Mouse (Mus musculus): Measurements from ENCODE around the gene Ubap1. TPM values are rescaled to one million over a fixed set of nuclear protein-coding genes. Genes with fewer than 3 reads are reported as not detected.

The Ubap1 gene
- polyA plus RNA-seq, 2 experiments, result 16.9 to 21.4 TPM

DNA sequence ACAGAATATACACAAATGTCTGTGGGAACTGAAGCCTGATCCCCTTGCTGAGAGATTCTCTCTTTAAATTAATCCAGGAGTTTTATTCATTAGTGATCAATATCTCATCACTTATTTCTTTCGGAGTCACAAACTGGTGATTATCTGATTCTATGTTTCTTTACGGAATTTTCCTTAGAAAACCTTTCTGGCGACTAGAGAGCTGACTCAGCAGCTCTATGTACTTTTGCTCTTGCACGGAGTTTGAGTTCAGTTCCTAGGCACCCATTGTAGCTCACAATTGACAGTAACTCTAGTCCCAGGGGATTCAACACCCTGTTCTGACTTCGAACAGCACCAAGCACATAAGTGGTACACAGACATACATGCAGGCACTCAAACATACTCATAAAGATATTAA is 90.1 kb downstream of the Ubap1 start:
- H3K4me3 ChIP-seq (ENCODE audit: insufficient read depth in 1 of 2, low read depth in 2 of 2, low read length in 2 of 2), result no peak overlapping the region
- no peak overlapping the region for H3K4me2 ChIP-seq (ENCODE audit: low read depth)
- ATAC-seq (ENCODE audit: insufficient read depth) (no peak), DNase-seq (ENCODE audit: low read depth in 3 of 3, low spot score in 3 of 3) (no peak)
- H3K27ac ChIP-seq, result no peak overlapping the region
- no peaks in the 10 kb centered on the region; the same call in 1 of the 2 replicates for H3K36me3 ChIP-seq (replicated peaks; ENCODE audit: control insufficient read depth, insufficient read depth, low read depth)
- no peak overlapping the region for H3K9ac ChIP-seq (replicated peaks)
- H3K4me1 ChIP-seq (replicated peaks; ENCODE audit: control insufficient read depth in 2 of 2, insufficient read depth in 2 of 2, low read length in 1 of 2), result no peaks in the 10 kb centered on the region; a peak in 1 of 4 replicates
- TF ChIP-seq CTCF (IDR thresholded peaks at IDR 0.05; ENCODE audit: low read depth), result no peak
- TF ChIP-seq EP300 (IDR thresholded peaks at IDR 0.05; ENCODE audit: low read depth), result no peak
- H3K9me3 ChIP-seq (ENCODE audit: control insufficient read depth, low read length), result no peaks in the 10 kb centered on the region
- H3K27me3 ChIP-seq (ENCODE audit: control insufficient read depth, insufficient read depth, low read length), result no peaks in the 10 kb centered on the region
- WGBS (ENCODE audit: insufficient replicate concordance), result 84% methylated on average over 5 of the region's 5 CpGs

Other genes with a start within 250 kb of the Ubap1 start
- 9.4 and 9.5 TPM in 2 replicates for gene Nol6, start 224.5 kb upstream of the Ubap1 start, polyA plus RNA-seq (2012; rRNA removed)
- 8.5 and 10.2 TPM in 2 replicates for gene Nol6, start 224.5 kb upstream of the Ubap1 start, polyA plus RNA-seq (2014; fragmentation: Nextera tagmentation; extraction: Ambion mirVana)
- 14.7 and 44.4 TPM in 2 replicates for gene Ube2r2, start 213.3 kb upstream of the Ubap1 start, polyA plus RNA-seq (2012; rRNA removed)
- gene Ube2r2, start 213.3 kb upstream of the Ubap1 start, polyA plus RNA-seq (2014; fragmentation: Nextera tagmentation; extraction: Ambion mirVana), result 31.9 and 38.4 TPM in 2 replicates
- gene Ubap2, start 73.9 kb upstream of the Ubap1 start, polyA plus RNA-seq (2012; rRNA removed), result 17.7 and 18.9 TPM in 2 replicates
- gene Ubap2, start 73.9 kb upstream of the Ubap1 start, polyA plus RNA-seq (2014; fragmentation: Nextera tagmentation; extraction: Ambion mirVana), result 17.2 and 24.8 TPM in 2 replicates
- 26.2 and 30.8 TPM in 2 replicates for gene Dcaf12, start 34.1 kb upstream of the Ubap1 start, polyA plus RNA-seq (2012; rRNA removed)
- 47.3 and 52.4 TPM in 2 replicates for gene Dcaf12, start 34.1 kb upstream of the Ubap1 start, polyA plus RNA-seq (2014; fragmentation: Nextera tagmentation; extraction: Ambion mirVana)
- gene Kif24, start 115.9 kb downstream of the Ubap1 start, polyA plus RNA-seq (2012; rRNA removed), result 3.4 and 4.2 TPM in 2 replicates
- 4.0 and 4.2 TPM in 2 replicates for gene Kif24, start 115.9 kb downstream of the Ubap1 start, polyA plus RNA-seq (2014; fragmentation: Nextera tagmentation; extraction: Ambion mirVana)
- 7.6 and 13.3 TPM in 2 replicates for gene Nudt2, start 116.2 kb downstream of the Ubap1 start, polyA plus RNA-seq (2012; rRNA removed)
- gene Nudt2, start 116.2 kb downstream of the Ubap1 start, polyA plus RNA-seq (2014; fragmentation: Nextera tagmentation; extraction: Ambion mirVana), result 22.4 and 22.5 TPM in 2 replicates
- gene AI464131, start 154.1 kb downstream of the Ubap1 start, polyA plus RNA-seq (2012; rRNA removed), result 0.39 and 0.44 TPM in 2 replicates
- 0.33 and 0.62 TPM in 2 replicates for gene AI464131, start 154.1 kb downstream of the Ubap1 start, polyA plus RNA-seq (2014; fragmentation: Nextera tagmentation; extraction: Ambion mirVana)
- not detected in 2 replicates for gene 1110017D15Rik, start 168.3 kb downstream of the Ubap1 start, polyA plus RNA-seq (2012; rRNA removed)
- not detected in 2 replicates for gene 1110017D15Rik, start 168.3 kb downstream of the Ubap1 start, polyA plus RNA-seq (2014; fragmentation: Nextera tagmentation; extraction: Ambion mirVana)
- 1.8 TPM in 2 replicates for gene Fam219a, start 220.5 kb downstream of the Ubap1 start, polyA plus RNA-seq (2012; rRNA removed)
- gene Fam219a, start 220.5 kb downstream of the Ubap1 start, polyA plus RNA-seq (2014; fragmentation: Nextera tagmentation; extraction: Ambion mirVana), result 0.38 and 0.58 TPM in 2 replicates
- gene Dnaic1, start 220.8 kb downstream of the Ubap1 start, polyA plus RNA-seq (2012; rRNA removed), result 1.3 and 1.9 TPM in 2 replicates
- gene Dnaic1, start 220.8 kb downstream of the Ubap1 start, polyA plus RNA-seq (2014; fragmentation: Nextera tagmentation; extraction: Ambion mirVana), result 2.1 and 2.6 TPM in 2 replicates

Data from liver, embryonic 14.5 days (tissue).